Mouse (Mus musculus) CH12.LX (cell line): ENCODE measurements around the gene Gm6993.

ENCODE experiments used
- CHD2 ChIP-seq: IDR thresholded peaks from 2 replicates; pipeline ENCODE4 v1.6.1; 2011; ENCODE audit warnings: low read length, improper control_type of control experiment
- CTCF ChIP-seq, 2 experiments: IDR thresholded peaks in 1 of 2; conservative IDR thresholded peaks in 1 of 2; 2 replicates each; pipeline ENCODE4 v1.5.1; 2011 to 2012; ENCODE audit warnings: low read depth in 2 of 2, low read length in 2 of 2, improper control_type of control experiment in 1 of 2, inconsistent platforms in 1 of 2, mild to moderate bottlenecking in 1 of 2, moderate library complexity in 1 of 2
- ETS1 ChIP-seq: conservative IDR thresholded peaks from 2 replicates; pipeline ENCODE4 v1.6.1; 2012; ENCODE audit warnings: low read depth, mild to moderate bottlenecking, inconsistent platforms, low read length, improper control_type of control experiment, moderate library complexity
- MAX ChIP-seq: IDR thresholded peaks from 2 replicates; pipeline ENCODE4 v1.6.1; 2011; ENCODE audit warnings: low read length, improper control_type of control experiment
- POLR2A ChIP-seq: IDR thresholded peaks from 2 replicates; pipeline ENCODE4 v1.6.1; 2011; ENCODE audit warnings: low read depth, mild to moderate bottlenecking, improper control_type of control experiment, low read length
- RCOR1 ChIP-seq: conservative IDR thresholded peaks from 2 replicates; pipeline ENCODE4 v1.6.1; 2012; ENCODE audit warnings: low read depth, mild to moderate bottlenecking, inconsistent platforms, low read length, improper control_type of control experiment
- UBTF ChIP-seq: IDR thresholded peaks from 2 replicates; pipeline ENCODE4 v1.6.1; 2012; ENCODE audit warnings: low read depth, mild to moderate bottlenecking, inconsistent platforms, low read length, improper control_type of control experiment, moderate library complexity
- USF1 ChIP-seq: IDR thresholded peaks from 2 replicates; pipeline ENCODE4 v1.6.1; 2014; ENCODE audit warnings: low read depth, mild to moderate bottlenecking, inconsistent platforms, low read length, improper control_type of control experiment
- ZC3H11A ChIP-seq: IDR thresholded peaks from 2 replicates; pipeline ENCODE4 v1.6.1; 2012; ENCODE audit warnings: low read depth, mild to moderate bottlenecking, inconsistent platforms, low read length, improper control_type of control experiment

GRCm38 (mm10) chr12:31270361-31270760 lies 29.8 kb downstream of the Gm6993 start:
- TF ChIP-seq POLR2A (no peak), CTCF (conservative IDR thresholded peaks at IDR 0.05 in 1 of 2, IDR thresholded peaks at IDR 0.05 in 1 of 2; ENCODE audit: low read depth in 2 of 2, low read length in 2 of 2) (no peak), MAX (no peak), ETS1 (no peak), ZC3H11A (no peak), CHD2 (no peak), USF1 (no peak), UBTF (no peak), RCOR1 (no peak)
